Mouse (Mus musculus) midbrain, postnatal 0 days (tissue): ENCODE measurements around the gene Ecm2. TPM values are rescaled to one million over a fixed set of nuclear protein-coding genes. Genes with fewer than 3 reads are reported as not detected.
A peak's percentile ranks its signal among the peaks of the same experiment; 100 is the strongest.

ENCODE experiments used
- ATAC-seq: fragments of 200-750 bp; cut with Nextera tagmentation; 2 replicates; pipeline ENCODE4 v1.8.0; 2017; ENCODE audit warnings: moderate number of reproducible peaks, mild to moderate bottlenecking, moderate TSS enrichment, moderate library complexity; ENCODE audit not compliant: low FRiP score
- DNase-seq: peaks from one replicate; pipeline ENCODE4 v3.0.0-alpha.2; 2015; ENCODE audit warnings: low spot score
- H3K27ac ChIP-seq: fragments of 300-500 bp; sonication (generic); 2 replicates; pipeline ENCODE4 v1.5.1; 2014; ENCODE audit warnings: low read depth, mild to moderate bottlenecking, low read length, mixed read lengths
- H3K27me3 ChIP-seq: fragments of 300-500 bp; sonication (generic); 2 replicates; pipeline ENCODE4 v1.6.1; 2014; ENCODE audit warnings: low read length, control low read depth, mixed read lengths; ENCODE audit not compliant: insufficient read depth
- H3K36me3 ChIP-seq: fragments of 300-500 bp; sonication (generic); 2 replicates; pipeline ENCODE4 v1.6.1; 2014; ENCODE audit warnings: low read length, control low read depth, mixed read lengths; ENCODE audit not compliant: insufficient read depth
- H3K4me1 ChIP-seq: fragments of 300-500 bp; sonication (generic); 2 replicates; pipeline ENCODE4 v1.6.1; 2014; ENCODE audit warnings: mild to moderate bottlenecking, control low read depth, antibody characterized with exemption, low read length, mixed read lengths; ENCODE audit not compliant: insufficient read depth
- H3K4me2 ChIP-seq: fragments of 300-500 bp; sonication (generic); 2 replicates; pipeline ENCODE4 v1.6.1; 2014; ENCODE audit warnings: low read depth, mild to moderate bottlenecking, low read length, mixed read lengths; ENCODE audit not compliant: poor library complexity, severe bottlenecking
- H3K4me3 ChIP-seq: fragments of 300-500 bp; sonication (generic); 2 replicates; pipeline ENCODE4 v1.5.1; 2014; ENCODE audit warnings: low read depth, mild to moderate bottlenecking, low read length, moderate library complexity
- H3K9ac ChIP-seq: fragments of 300-500 bp; sonication (generic); replicated peaks from 2 replicates; pipeline ENCODE4 v1.6.1; 2014; ENCODE audit warnings: mild to moderate bottlenecking, low read length, moderate library complexity, mixed read lengths; ENCODE audit not compliant: poor library complexity, severe bottlenecking
- H3K9me3 ChIP-seq: fragments of 300-500 bp; sonication (generic); 2 replicates; pipeline ENCODE4 v1.6.1; 2016; ENCODE audit warnings: low read length, control low read depth
- CTCF ChIP-seq: IDR thresholded peaks from 2 replicates; pipeline ENCODE4 v1.5.1; 2016; ENCODE audit warnings: antibody characterized with exemption, mild to moderate bottlenecking
- WGBS: fragments of 180-500 bp; shearing (Covaris S2); extraction: QIAGEN DNeasy Blood & Tissue Kit; methylation state at CpG from one replicate; pipeline ENCODE4 v1.1.7; 2014; 5-methylcytosine and 5-hydroxymethylcytosine counted together
- polyA plus RNA-seq: library from polyadenylated mRNA; unstranded; fragments of >200 nt; fragmentation: Nextera tagmentation; extraction: Ambion mirVana; gene quantifications from 2 replicates; pipeline ENCODE4 v1.2.1, GENCODE M21; 2015
- total RNA-seq: library from RNA; depleted of rRNA; stranded (reverse); fragments of >200 nt; gene quantifications from 2 replicates; pipeline ENCODE4 v1.2.3, GENCODE M21; 2014

Ecm2 gene
- total and polyA plus RNA-seq, 2 experiments from 2014 or later = 1.4 to 2.4 TPM

DNA sequence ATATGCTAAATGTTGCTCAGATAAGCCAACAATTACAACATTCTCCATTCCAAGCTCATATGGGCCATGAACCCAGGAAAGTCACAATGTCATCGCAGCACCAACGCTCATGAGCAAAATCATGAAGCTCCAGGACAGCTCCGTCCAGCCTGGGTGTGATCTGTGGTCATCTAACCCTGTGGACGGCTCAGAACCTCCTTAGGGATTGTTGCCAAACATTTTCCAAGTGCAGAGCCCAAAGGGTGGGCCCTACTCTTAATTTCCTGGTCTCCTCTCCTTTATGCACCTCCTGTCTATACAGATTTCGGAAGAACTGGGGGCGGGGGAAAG, 32.0 kb upstream of the Ecm2 start:
- WGBS = 96% methylated on average over 6 of the region's 6 CpGs
- ATAC-seq = no peak

DNA sequence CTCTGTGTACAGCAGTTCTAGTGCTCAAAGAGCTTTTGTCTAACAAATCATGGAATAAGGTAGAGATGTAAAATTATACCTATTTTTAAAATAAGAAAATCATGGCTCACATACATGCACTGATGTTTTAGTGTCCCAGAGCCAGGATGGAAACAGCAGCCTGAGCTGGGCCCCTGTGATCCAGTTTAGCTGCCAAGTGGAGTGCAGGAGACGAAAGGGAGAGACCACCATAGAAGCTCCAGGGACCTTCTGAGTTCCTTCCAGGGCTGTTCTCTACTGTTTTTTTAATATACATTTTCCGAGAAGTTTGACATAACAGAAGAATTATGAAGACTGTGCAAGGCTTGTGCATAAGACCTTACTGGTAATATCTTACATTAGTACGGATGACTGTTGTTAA, 26.7 kb upstream of the Ecm2 start:
- no peak for TF ChIP-seq CTCF
- Histone ChIP-seq H3K36me3 (no peaks in the 10 kb centered on the region), H3K9me3 (no peaks in the 10 kb centered on the region), H3K27ac (no peak overlapping the region), H3K4me1 (no peaks in the 10 kb centered on the region), H3K4me2 (no peak overlapping the region), H3K9ac (no peak overlapping the region), H3K4me3 (no peak overlapping the region), H3K27me3 (no peaks in the 10 kb centered on the region)
- ATAC-seq (no peak), DNase-seq (no peak)
- WGBS = 90% methylated on average over 3 of the region's 3 CpGs

More for the DNA sequence above, 32.0 kb upstream of the Ecm2 start:
- H3K4me3 ChIP-seq = no peak overlapping the region
- no peaks in the 10 kb centered on the region for H3K4me1 ChIP-seq
- H3K27me3 ChIP-seq = no peaks in the 10 kb centered on the region
- TF ChIP-seq CTCF = no peak
- H3K4me2 ChIP-seq = no peak overlapping the region
- H3K27ac ChIP-seq = no peak overlapping the region
- no peak overlapping the region for H3K9ac ChIP-seq
- H3K9me3 ChIP-seq = no peaks in the 10 kb centered on the region
- H3K36me3 ChIP-seq = no peaks in the 10 kb centered on the region
- no peak for DNase-seq

DNA sequence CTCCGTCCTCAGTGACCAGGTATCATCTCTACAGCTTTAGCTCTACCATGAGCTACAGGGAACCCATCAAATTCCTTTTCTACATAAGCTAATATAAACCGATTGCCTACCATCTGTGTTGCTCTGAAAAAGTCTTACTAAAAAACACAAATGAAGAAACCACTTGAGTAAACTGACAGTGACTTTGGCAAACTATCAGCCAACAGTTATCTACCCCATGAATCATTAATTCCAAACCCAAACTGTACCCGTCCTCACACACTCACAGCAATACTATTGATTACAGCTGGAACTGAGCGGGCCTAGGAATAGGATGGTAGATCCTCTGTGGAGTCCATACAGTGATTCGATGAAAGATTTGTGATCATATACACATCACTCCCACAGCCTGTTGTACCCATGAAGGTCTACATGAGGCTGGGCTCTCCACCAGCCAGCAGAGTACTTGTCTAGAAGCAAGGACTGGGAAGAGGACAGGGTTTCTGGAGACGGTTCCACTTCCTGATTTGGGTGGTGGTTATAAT, 25.7 kb upstream of the Ecm2 start:
- H3K9me3 ChIP-seq = no peaks in the 10 kb centered on the region
- no peak for TF ChIP-seq CTCF
- DNase-seq (no peak), ATAC-seq (no peak)
- no peaks in the 10 kb centered on the region for H3K4me1 ChIP-seq
- WGBS = 94% methylated on average over 6 of the region's 6 CpGs
- H3K27ac ChIP-seq = no peak overlapping the region
- no peaks in the 10 kb centered on the region for H3K27me3 ChIP-seq
- H3K9ac ChIP-seq = no peak overlapping the region
- H3K36me3 ChIP-seq = no peaks in the 10 kb centered on the region
- H3K4me2 ChIP-seq = no peak overlapping the region
- no peak overlapping the region for H3K4me3 ChIP-seq

DNA sequence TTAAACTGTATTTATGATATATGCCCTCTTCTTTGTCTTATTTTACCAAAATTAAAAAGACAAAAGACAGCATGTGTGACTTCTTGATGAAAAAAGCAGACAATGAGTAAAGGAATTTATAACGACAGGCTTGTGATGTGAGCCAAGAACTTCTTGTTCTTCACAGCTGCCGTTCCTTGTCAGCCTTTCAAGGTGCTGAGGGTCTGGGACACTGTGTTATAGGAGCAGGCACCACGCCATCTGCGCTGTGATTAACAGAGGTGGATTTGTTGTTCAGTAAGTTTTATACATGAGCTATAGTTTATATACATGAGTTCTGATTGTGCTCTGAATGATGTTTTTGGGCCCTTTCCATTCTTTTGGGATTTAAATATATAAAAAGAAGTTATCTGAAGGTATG, 25.2 kb upstream of the Ecm2 start:
- H3K9ac ChIP-seq = no peak overlapping the region
- H3K4me1 ChIP-seq = no peaks in the 10 kb centered on the region
- DNase-seq (no peak), ATAC-seq (no peak)
- H3K27ac ChIP-seq = no peak overlapping the region
- no peaks in the 10 kb centered on the region for H3K9me3 ChIP-seq
- no peak overlapping the region for H3K4me3 ChIP-seq
- no peak for TF ChIP-seq CTCF
- 80% methylated on average over 4 of the region's 4 CpGs for WGBS
- H3K4me2 ChIP-seq = no peak overlapping the region
- H3K36me3 ChIP-seq = no peaks in the 10 kb centered on the region
- no peaks in the 10 kb centered on the region for H3K27me3 ChIP-seq

DNA sequence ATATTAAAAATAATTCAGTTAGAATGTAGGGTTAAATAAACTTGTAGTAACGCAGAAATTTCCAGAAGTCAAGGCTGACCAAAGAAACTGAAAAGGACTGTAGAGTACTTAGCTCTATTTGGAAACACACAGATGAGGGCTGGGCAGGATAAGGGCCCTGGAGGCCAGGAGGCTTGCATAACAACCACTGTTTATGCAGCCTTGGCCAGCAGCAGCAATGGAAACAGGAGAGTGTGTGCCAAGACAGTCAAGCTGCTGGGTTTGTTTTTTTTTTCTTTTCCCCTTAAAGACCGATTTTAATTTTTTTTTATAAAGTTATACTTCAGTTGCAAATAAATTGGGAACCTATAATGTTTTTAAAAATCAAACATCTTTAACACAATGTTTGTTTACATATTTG, 24.6 kb upstream of the Ecm2 start:
- H3K27me3 ChIP-seq = no peaks in the 10 kb centered on the region
- TF ChIP-seq CTCF = no peak
- H3K9ac ChIP-seq = no peak overlapping the region
- H3K9me3 ChIP-seq = no peaks in the 10 kb centered on the region
- no peak overlapping the region for H3K4me3 ChIP-seq
- no peak overlapping the region for H3K4me2 ChIP-seq
- 72% methylated on average over 2 of the region's 2 CpGs for WGBS
- H3K4me1 ChIP-seq = no peaks in the 10 kb centered on the region
- no peak overlapping the region for H3K27ac ChIP-seq
- H3K36me3 ChIP-seq = no peaks in the 10 kb centered on the region
- DNase-seq = peak; percentile 68
- ATAC-seq = no peak

DNA sequence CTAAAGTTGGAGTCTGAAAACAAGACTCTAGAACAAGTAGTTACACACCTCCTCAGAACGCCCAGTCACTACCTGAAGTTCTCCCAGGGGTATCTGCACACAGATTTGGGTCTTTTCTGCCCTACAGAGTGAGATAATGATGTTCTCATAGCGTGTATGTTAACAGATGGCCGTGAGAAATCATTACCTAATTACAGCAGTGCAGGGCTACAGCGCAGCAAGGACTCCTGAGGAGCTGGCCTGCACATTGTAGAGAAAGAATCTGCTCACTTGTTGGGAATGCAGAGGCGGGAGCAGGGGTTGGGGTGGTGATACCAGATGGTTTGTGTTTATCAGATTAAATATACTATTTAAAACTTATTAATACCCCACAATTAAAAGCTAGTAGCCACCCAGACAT, 24.1 kb upstream of the Ecm2 start:
- H3K27me3 ChIP-seq = no peaks in the 10 kb centered on the region
- H3K4me2 ChIP-seq = no peak overlapping the region
- no peaks in the 10 kb centered on the region for H3K4me1 ChIP-seq
- WGBS = 67% methylated on average over 5 of the region's 5 CpGs
- ATAC-seq = no peak
- DNase-seq = peak; percentile 58
- no peaks in the 10 kb centered on the region for H3K36me3 ChIP-seq
- no peaks in the 10 kb centered on the region for H3K9me3 ChIP-seq
- no peak overlapping the region for H3K9ac ChIP-seq
- no peak for TF ChIP-seq CTCF
- no peak overlapping the region for H3K27ac ChIP-seq
- H3K4me3 ChIP-seq = no peak overlapping the region
